Mouse (Mus musculus) liver, embryonic 11.5 days (tissue): ENCODE data around the gene Ppil2. TPM values are rescaled to one million over a fixed set of nuclear protein-coding genes. Genes with fewer than 3 reads are reported as not detected.

Source experiments
- ATAC-seq: fragments of 200-750 bp; cut with Nextera tagmentation; replicated peaks from 2 replicates; pipeline ENCODE4 v1.8.0; 2017; ENCODE audit warnings: moderate number of reproducible peaks, mild to moderate bottlenecking, moderate TSS enrichment, moderate library complexity; ENCODE audit not compliant: low FRiP score
- DNase-seq: peaks from one replicate; pipeline ENCODE4 v3.0.0-alpha.2; 2017; ENCODE audit warnings: low spot score
- H3K27ac ChIP-seq: fragments of 300-500 bp; sonication (generic); 2 replicates; pipeline ENCODE4 v1.5.1; 2014; ENCODE audit warnings: mild to moderate bottlenecking, low read depth, low read length, control low read depth
- H3K27me3 ChIP-seq: fragments of 300-500 bp; sonication (generic); replicated peaks from 2 replicates; pipeline ENCODE4 v1.6.1; 2014; ENCODE audit warnings: low read length, mixed read lengths; ENCODE audit not compliant: control insufficient read depth, insufficient read depth
- H3K36me3 ChIP-seq: fragments of 300-500 bp; sonication (generic); 2 replicates; pipeline ENCODE4 v1.6.1; 2014; ENCODE audit warnings: mild to moderate bottlenecking, low read length, moderate library complexity, mixed read lengths; ENCODE audit not compliant: control insufficient read depth, insufficient read depth
- H3K4me1 ChIP-seq: fragments of 300-500 bp; sonication (generic); replicated peaks from 2 replicates; pipeline ENCODE4 v1.6.1; 2014; ENCODE audit warnings: low read length, mixed read lengths; ENCODE audit not compliant: control insufficient read depth, insufficient read depth
- H3K4me2 ChIP-seq: fragments of 300-500 bp; sonication (generic); 2 replicates; pipeline ENCODE4 v1.6.1; 2014; ENCODE audit warnings: mild to moderate bottlenecking, control low read depth, moderate library complexity
- H3K4me3 ChIP-seq: fragments of 300-500 bp; sonication (generic); 2 replicates; pipeline ENCODE4 v1.5.1; 2014; ENCODE audit warnings: low read depth, low read length, control low read depth
- H3K9ac ChIP-seq: fragments of 300-500 bp; sonication (generic); 2 replicates; pipeline ENCODE4 v1.6.1; 2014; ENCODE audit warnings: low read depth, low read length, control low read depth
- H3K9me3 ChIP-seq: fragments of 300-500 bp; sonication (generic); 2 replicates; pipeline ENCODE4 v1.6.1; 2016; ENCODE audit warnings: low read length, inconsistent platforms, mixed read lengths; ENCODE audit not compliant: control insufficient read depth
- WGBS: fragments of 180-500 bp; shearing (Covaris S2); extraction: QIAGEN DNeasy Blood & Tissue Kit; methylation state at CpG from one replicate; pipeline ENCODE4 v1.1.7; 2014; 5-methylcytosine and 5-hydroxymethylcytosine counted together
- polyA plus RNA-seq: library from polyadenylated mRNA; unstranded; fragments of >200 nt; fragmentation: Nextera tagmentation; extraction: Ambion mirVana; gene quantifications from 2 replicates; pipeline ENCODE4 v1.2.1, GENCODE M21; 2014

The Ppil2 gene
- polyA plus RNA-seq, 1 experiment from 2014 or later = 111 TPM

GRCm38 (mm10) chr16:17082121-17082792 lies 28.8 kb downstream of the Ppil2 start:
- 86% methylated on average over 6 of the region's 6 CpGs for WGBS
- H3K36me3 ChIP-seq = peaks cover 10% of the 10 kb centered on the region; the same call in 1 of the 2 replicates

GRCm38 (mm10) chr16:17078101-17078500 lies 33.0 kb downstream of the Ppil2 start:
- peaks cover under 1% of the 10 kb centered on the region; the same call in 1 of the 2 replicates for H3K36me3 ChIP-seq
- 85% methylated on average over 7 of the region's 7 CpGs for WGBS

More at GRCm38 (mm10) chr16:17082121-17082792, 28.8 kb downstream of the Ppil2 start:
- no peaks in the 10 kb centered on the region for H3K4me1 ChIP-seq
- no peaks in the 10 kb centered on the region for H3K9me3 ChIP-seq
- ATAC-seq (no peak), DNase-seq (no peak)
- no peak overlapping the region for H3K27ac ChIP-seq
- no peaks in the 10 kb centered on the region for H3K27me3 ChIP-seq
- H3K4me3 ChIP-seq = no peak overlapping the region
- H3K4me2 ChIP-seq = no peak overlapping the region
- no peak overlapping the region for H3K9ac ChIP-seq

DNA sequence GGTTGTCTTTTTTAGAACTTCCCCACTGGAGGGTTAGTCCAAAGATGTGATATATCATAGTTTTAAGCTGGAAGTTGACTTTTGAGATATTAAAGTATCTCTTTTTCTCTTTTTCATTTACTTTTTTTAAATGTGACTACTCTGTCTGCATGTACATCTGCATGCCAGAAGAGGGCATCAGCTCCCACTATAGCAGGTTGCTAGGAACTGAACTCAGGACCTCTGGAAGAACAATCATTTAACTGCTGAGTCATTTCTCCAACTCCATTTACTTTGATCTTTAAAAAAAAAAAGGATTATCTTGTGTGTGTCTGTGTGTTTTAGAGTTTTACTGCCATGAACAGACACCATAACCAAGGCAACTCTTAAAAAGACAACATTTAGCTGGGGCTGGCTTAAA lies 34.2 kb downstream of the Ppil2 start:
- no peak overlapping the region for H3K27ac ChIP-seq
- no peak overlapping the region for H3K4me2 ChIP-seq
- no peak for ATAC-seq
- H3K9ac ChIP-seq = no peak overlapping the region
- H3K36me3 ChIP-seq = no peaks in the 10 kb centered on the region
- H3K27me3 ChIP-seq = no peaks in the 10 kb centered on the region
- no peak overlapping the region for H3K4me3 ChIP-seq
- no peak for DNase-seq
- H3K9me3 ChIP-seq = peaks cover 3% of the 10 kb centered on the region; the same call in 1 of the 2 replicates
- H3K4me1 ChIP-seq = no peaks in the 10 kb centered on the region

More at GRCm38 (mm10) chr16:17078101-17078500, 33.0 kb downstream of the Ppil2 start:
- ATAC-seq (no peak), DNase-seq (no peak)
- Histone ChIP-seq H3K27me3 (no peaks in the 10 kb centered on the region), H3K9me3 (peaks cover 3% of the 10 kb centered on the region; the same call in 1 of the 2 replicates), H3K9ac (no peak overlapping the region), H3K4me3 (no peak overlapping the region), H3K4me2 (no peak overlapping the region), H3K27ac (no peak overlapping the region), H3K4me1 (no peaks in the 10 kb centered on the region)

- H3K9me3 ChIP-seq = peaks cover 3% of the 10 kb centered on the region; the same call in 1 of the 2 replicates
- H3K27ac ChIP-seq = no peak overlapping the region
- 80% methylated on average over 2 of the region's 2 CpGs for WGBS
- H3K4me1 ChIP-seq = no peaks in the 10 kb centered on the region
- H3K4me2 ChIP-seq = no peak overlapping the region
- no peak overlapping the region for H3K4me3 ChIP-seq
- DNase-seq (no peak), ATAC-seq (no peak)
- H3K27me3 ChIP-seq = no peaks in the 10 kb centered on the region
- H3K9ac ChIP-seq = no peak overlapping the region
- H3K36me3 ChIP-seq = no peaks in the 10 kb centered on the region
Observed at GRCm38 (mm10) chr16:17076301-17076700, 34.8 kb downstream of the Ppil2 start.

DNA sequence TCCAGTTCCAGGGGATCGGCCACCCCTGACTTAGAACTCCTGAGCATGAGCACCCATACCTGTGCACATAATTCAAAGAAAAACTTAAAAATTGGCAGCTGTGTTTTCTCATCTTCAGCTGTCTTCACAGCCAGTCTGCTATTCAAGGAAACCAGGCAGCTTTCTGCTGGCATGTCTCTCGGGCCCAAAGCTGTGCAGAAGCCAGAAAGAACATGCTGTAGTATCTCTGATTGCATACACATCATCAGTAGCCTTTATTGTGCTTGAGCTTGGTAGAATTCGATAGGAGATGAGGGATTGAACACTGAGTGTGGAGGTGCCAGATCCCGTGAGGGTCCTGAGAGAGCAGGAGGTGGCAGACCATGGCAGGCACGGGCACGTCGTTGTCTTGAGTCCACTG lies 38.1 kb downstream of the Ppil2 start:
- Histone ChIP-seq H3K27ac (no peak overlapping the region), H3K4me2 (no peak overlapping the region), H3K4me1 (no peaks in the 10 kb centered on the region), H3K36me3 (no peaks in the 10 kb centered on the region), H3K27me3 (no peaks in the 10 kb centered on the region), H3K4me3 (no peak overlapping the region), H3K9ac (no peak overlapping the region), H3K9me3 (peaks cover 3% of the 10 kb centered on the region; the same call in 1 of the 2 replicates)
- WGBS = 85% methylated on average over 7 of the region's 7 CpGs
- DNase-seq (no peak), ATAC-seq (no peak)

DNA sequence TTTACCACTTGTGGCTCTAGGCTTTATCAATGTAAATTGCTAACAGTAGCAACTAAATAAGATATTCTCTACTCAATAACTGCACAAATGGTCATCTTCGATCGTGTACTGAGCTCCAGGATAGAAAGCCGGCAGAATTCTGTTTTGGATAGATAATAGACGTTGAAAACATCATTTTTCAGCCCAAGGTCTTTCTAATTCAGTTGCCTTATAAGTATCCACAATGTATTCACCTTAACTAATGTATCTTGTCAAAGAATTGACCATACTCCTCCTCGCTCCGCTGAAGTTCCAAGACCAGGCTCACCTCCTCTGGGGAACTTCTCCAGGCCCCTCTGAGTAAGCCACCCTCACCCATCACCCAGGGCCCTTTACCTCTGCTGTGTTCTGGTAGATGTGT lies 40.3 kb downstream of the Ppil2 start:
- Histone ChIP-seq H3K9me3 (peaks cover 2% of the 10 kb centered on the region; the same call in 1 of the 2 replicates), H3K4me1 (no peaks in the 10 kb centered on the region), H3K4me3 (peak overlapping the region; percentile 76), H3K36me3 (no peaks in the 10 kb centered on the region), H3K4me2 (peak overlapping the region; percentile 95), H3K27ac (no peak overlapping the region), H3K9ac (no peak overlapping the region), H3K27me3 (no peaks in the 10 kb centered on the region)
- DNase-seq (no peak), ATAC-seq (no peak)
- 46% methylated on average over 6 of the region's 6 CpGs for WGBS

DNA sequence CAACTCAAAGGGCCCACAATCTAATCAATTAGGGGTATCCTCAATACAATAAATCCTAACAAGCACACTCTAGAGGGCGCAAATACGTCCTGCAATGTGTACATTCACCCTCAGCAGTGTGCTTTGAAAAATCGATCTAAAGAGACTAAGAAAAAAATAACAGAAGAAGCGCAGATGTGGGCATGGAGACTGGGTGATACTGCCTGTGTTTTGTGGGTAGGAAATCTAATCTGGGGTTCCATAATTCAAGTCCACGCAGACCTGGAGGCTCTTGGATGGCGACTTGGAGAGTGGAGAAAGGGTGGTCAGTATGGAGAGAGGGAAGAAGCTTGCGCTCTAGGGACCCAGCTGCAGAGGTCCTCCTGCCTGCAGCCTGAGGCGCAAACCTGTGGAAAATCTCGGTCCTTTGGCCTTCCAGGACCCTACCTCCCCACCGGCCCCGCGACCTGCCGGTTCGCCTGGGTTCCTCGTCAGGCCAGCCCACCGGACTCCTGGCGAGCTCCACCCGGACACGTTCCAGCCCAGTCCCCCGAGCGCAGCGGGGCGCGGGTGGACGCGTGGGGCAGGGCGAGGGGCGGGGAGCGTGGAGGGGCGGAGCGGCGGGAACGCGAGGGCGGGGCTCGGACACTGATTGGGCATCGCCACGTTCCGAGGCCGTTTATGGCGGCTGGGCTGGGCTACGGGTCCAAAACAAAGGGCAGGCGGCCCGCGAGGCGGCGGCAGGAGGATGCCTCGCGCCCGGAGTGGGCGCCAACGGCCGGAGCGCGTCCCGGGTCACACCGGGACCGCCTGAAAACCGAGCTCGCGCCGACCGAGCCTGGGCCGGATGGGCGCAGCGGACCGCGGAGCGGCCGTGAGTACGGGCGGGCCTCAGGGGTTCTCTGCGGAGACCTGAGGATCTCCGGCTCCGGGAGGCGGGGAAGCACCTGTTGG lies 41.3 kb downstream of the Ppil2 start, which contains the start of gene Ypel1:
TSS of gene Ypel1 (plus strand) at position 186 of the 933 bp plus-strand sequence.
- peak within 1 kb of the TSS; percentile 95 for H3K4me2 ChIP-seq
- H3K4me3 ChIP-seq = peak within 1 kb of the TSS; percentile 76
- H3K9me3 ChIP-seq = no peaks in the 10 kb centered on the region
- DNase-seq = peak; percentile 84
- under 1% methylated on average over 76 of the region's 76 CpGs for WGBS
- no peaks in the 10 kb centered on the region for H3K27me3 ChIP-seq
- H3K4me1 ChIP-seq = no peaks in the 10 kb centered on the region
- peak within 1 kb of the TSS; percentile 67 for H3K9ac ChIP-seq
- ATAC-seq = peak; percentile 80
- 0 out of 2 replicates have a peak within 1 kb of the TSS, but pooled peaks have one; percentile 46 for H3K27ac ChIP-seq
- H3K36me3 ChIP-seq = no peaks in the 10 kb centered on the region

DNA sequence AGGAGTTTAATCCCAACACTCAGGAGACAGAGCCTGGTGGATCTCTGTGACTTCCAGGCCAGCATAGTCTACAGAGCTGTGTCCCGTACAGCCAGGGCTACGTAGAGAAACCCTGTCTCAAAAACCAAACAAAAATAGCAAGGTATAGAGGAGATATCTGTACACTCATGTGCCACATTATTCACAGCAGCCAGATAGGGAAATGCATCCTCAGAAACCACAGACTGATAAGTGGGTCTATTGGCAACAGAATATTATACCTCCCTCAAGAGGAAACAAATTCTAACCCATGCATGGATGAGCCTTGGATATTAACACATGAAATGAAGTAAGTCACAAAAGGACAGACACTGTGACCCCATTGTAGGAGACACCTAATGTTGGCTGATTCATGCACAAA lies 43.5 kb downstream of the Ppil2 start:
- ATAC-seq (no peak), DNase-seq (no peak)
- Histone ChIP-seq H3K4me3 (no peak overlapping the region), H3K9ac (no peak overlapping the region), H3K27me3 (no peaks in the 10 kb centered on the region), H3K4me2 (no peak overlapping the region), H3K36me3 (no peaks in the 10 kb centered on the region), H3K27ac (no peak overlapping the region), H3K4me1 (no peaks in the 10 kb centered on the region), H3K9me3 (no peaks in the 10 kb centered on the region)
- WGBS = 54% methylated on average over 2 of the region's 2 CpGs
